Mouse (Mus musculus) kidney, adult 18-20 months (tissue): ENCODE data around the gene Fars2.
A peak's percentile ranks its signal among the peaks of the same experiment; 100 is the strongest.

ENCODE experiments used
- DNase-seq: peaks from one replicate; pipeline ENCODE4 v3.0.0; 2021

Fars2 gene

GRCm38 (mm10) chr13:36530852-36531251 lies 413.6 kb downstream of the Fars2 start:
- no peak for DNase-seq

GRCm38 (mm10) chr13:36531893-36532292 lies 414.7 kb downstream of the Fars2 start:
- DNase-seq = no peak

GRCm38 (mm10) chr13:36533071-36533470 lies 415.9 kb downstream of the Fars2 start:
- no peak for DNase-seq

- DNase-seq = no peak
Measured at GRCm38 (mm10) chr13:36533518-36533917, 416.3 kb downstream of the Fars2 start.

- DNase-seq = no peak
Measured at GRCm38 (mm10) chr13:36533966-36534540, 416.8 kb downstream of the Fars2 start.

GRCm38 (mm10) chr13:36537580-36537979 lies 420.4 kb downstream of the Fars2 start:
- DNase-seq = no peak

GRCm38 (mm10) chr13:36538385-36538784 lies 421.2 kb downstream of the Fars2 start:
- no peak for DNase-seq

- DNase-seq = no peak
Measured at GRCm38 (mm10) chr13:36540231-36540630, 423.0 kb downstream of the Fars2 start.

GRCm38 (mm10) chr13:36541287-36541780 lies 424.1 kb downstream of the Fars2 start:
- no peak for DNase-seq

- DNase-seq = no peak
Measured at GRCm38 (mm10) chr13:36550694-36551093, 433.5 kb downstream of the Fars2 start.

- DNase-seq = no peak
Measured at GRCm38 (mm10) chr13:36552522-36553246, 435.5 kb downstream of the Fars2 start.

GRCm38 (mm10) chr13:36553247-36553642 lies 436.0 kb downstream of the Fars2 start:
- DNase-seq = no peak

GRCm38 (mm10) chr13:36554743-36555142 lies 437.5 kb downstream of the Fars2 start:
- DNase-seq = no peak

- no peak for DNase-seq
Measured at GRCm38 (mm10) chr13:36562447-36563441, 445.5 kb downstream of the Fars2 start.

GRCm38 (mm10) chr13:36564764-36565315 lies 447.6 kb downstream of the Fars2 start:
- DNase-seq = no peak

- DNase-seq = no peak
Measured at GRCm38 (mm10) chr13:36576781-36577180, 459.6 kb downstream of the Fars2 start.

GRCm38 (mm10) chr13:36577916-36578568 lies 460.8 kb downstream of the Fars2 start:
- peak; percentile 7 for DNase-seq

GRCm38 (mm10) chr13:36578569-36579333 lies 461.5 kb downstream of the Fars2 start:
- peak; percentile 59 for DNase-seq

GRCm38 (mm10) chr13:36582406-36583070 lies 465.3 kb downstream of the Fars2 start:
- no peak for DNase-seq

GRCm38 (mm10) chr13:36583481-36584151 lies 466.4 kb downstream of the Fars2 start:
- no peak for DNase-seq
